In the genomic region with DNA sequence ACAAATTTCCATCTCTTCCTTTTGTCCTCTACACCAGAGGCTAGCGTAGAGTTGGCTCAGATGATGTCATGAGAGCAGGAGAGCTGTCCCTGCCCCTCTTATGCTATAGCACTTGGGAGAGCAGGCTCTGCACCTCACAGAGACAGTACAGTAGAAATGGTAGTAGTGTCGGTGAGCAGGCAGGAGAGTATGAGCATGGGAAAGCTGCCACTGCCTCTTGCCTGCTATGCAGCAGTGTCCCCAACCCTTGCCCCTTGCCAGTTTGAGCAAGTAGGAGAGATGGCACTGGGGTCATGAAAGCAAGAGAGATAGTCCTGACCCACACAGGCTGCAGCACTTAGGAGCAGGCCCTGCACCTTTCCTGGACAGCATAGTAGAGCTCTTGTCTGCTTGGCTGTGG, we compare ENCODE assay signal across 15 mouse cellular contexts.
"Had no signal": no experiment of that assay in that cellular context is flagged by ENCODE, and none has a peak within 500 bp of the region (broad histone marks: within the 10 kb centered on the region; RNA-seq: fewer than 3 reads in every experiment).

No protein-coding gene starts in this region.

- H3K4me2 ChIP-seq: lung, embryonic 14.5 days; midbrain, embryonic 12.5 days; neural tube, embryonic 12.5 days; stomach, embryonic 15.5 days had no signal

- H3K27ac ChIP-seq: liver, embryonic 14.5 days; midbrain, embryonic 10.5 days; midbrain, embryonic 12.5 days; neural tube, embryonic 12.5 days; stomach, embryonic 15.5 days; stomach, postnatal 0 days had no signal

- DNase-seq: lung, adult 18-20 months; lung, embryonic 14.5 days; lung, postnatal 10 days; lung, postnatal 4 days; midbrain, embryonic 14.5 days; right cerebral cortex, postnatal 14 days; thymus, adult 2 months; thymus, postnatal 25 days; thymus, postnatal 4 days had no signal

- H3K36me3 ChIP-seq: midbrain, embryonic 10.5 days; midbrain, embryonic 12.5 days; neural tube, embryonic 12.5 days; stomach, embryonic 15.5 days had no signal

- H3K9me3 ChIP-seq: midbrain, embryonic 10.5 days; midbrain, embryonic 12.5 days; neural tube, embryonic 12.5 days; stomach, embryonic 15.5 days had no signal

- H3K4me1 ChIP-seq: midbrain, embryonic 10.5 days; midbrain, embryonic 12.5 days; neural tube, embryonic 12.5 days; stomach, embryonic 15.5 days had no signal

- H3K9ac ChIP-seq: liver, embryonic 14.5 days; lung, embryonic 14.5 days; midbrain, embryonic 12.5 days; neural tube, embryonic 12.5 days; stomach, embryonic 15.5 days had no signal

- H3K27me3 ChIP-seq: midbrain, embryonic 12.5 days; neural tube, embryonic 12.5 days; stomach, embryonic 15.5 days had no signal

- H3K4me3 ChIP-seq: midbrain, embryonic 10.5 days; midbrain, embryonic 12.5 days; neural tube, embryonic 12.5 days; stomach, embryonic 15.5 days had no signal
